Mouse (Mus musculus): ENCODE data around the gene Nemf. TPM values are rescaled to one million over a fixed set of nuclear protein-coding genes. Genes with fewer than 3 reads are reported as not detected.
"Not testable (repeated sequence)": the region's sequence is repeated elsewhere in the genome, so short reads cannot be mapped to it uniquely, and the experiment has no call there.

The Nemf gene
- polyA plus RNA-seq, 1 experiment, result 9.2 TPM

DNA sequence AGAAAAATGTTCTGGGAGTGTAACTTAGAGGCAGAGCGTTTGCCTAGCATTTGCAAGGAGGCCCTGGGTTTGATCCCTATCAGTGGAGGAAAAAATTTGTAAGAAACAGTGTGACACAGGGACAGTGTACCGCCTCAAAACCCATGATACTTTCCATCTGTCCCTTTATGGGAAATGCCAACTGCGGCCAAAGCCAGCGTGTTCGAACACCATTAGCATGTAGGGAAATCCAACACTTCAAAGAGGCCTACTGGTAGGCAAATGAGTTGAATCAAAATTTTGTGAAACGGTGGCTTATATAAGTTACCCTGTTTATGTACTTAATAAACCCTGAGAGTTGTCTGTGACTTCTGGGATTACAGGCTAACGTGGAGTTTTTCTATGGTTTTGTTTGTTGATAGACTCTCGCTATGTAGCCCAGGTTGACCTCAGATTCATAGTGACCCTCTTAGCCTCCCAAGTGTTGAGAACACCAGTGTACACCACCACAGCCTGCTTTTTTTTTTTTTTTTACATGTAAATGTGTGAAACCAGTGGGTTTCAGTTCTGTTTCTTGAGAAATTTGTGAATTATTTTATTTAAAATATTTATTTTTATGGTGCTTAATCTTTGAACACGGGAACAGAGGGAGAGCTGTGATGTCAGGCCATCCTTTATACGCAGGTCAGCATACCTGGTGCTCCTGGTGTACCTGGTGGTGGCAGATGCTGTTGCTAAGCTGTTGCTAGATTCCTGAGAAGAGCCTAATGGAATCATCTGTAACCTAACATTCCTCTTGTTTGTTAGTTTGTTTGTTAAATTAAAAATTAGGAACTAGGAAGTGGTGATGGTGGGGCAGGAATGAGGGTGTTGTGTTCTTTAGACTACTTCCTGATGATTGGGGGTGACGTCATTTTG is 21.8 kb upstream of the Nemf start:
- TF ChIP-seq POLR2A (IDR thresholded peaks at IDR 0.05; ENCODE audit: control insufficient read depth, low read depth, low read length), result no peak; the same call in 1 of the 2 replicates
- TF ChIP-seq CTCF (IDR thresholded peaks at IDR 0.05; ENCODE audit: control insufficient read depth, insufficient read depth, insufficient replicate concordance, low read depth, low read length), result no peak
- H3K27ac ChIP-seq (ENCODE audit: control insufficient read depth, insufficient read depth, low read depth, low read length), result peak overlapping the region; percentile 61; the same call in 1 of the 2 replicates
- no peaks in the 10 kb centered on the region for H3K27me3 ChIP-seq (ENCODE audit: control insufficient read depth, insufficient read depth, low read length)
- no peaks in the 10 kb centered on the region for H3K36me3 ChIP-seq (ENCODE audit: control insufficient read depth, insufficient read depth, low read length)
- H3K4me3 ChIP-seq (ENCODE audit: control insufficient read depth, low read depth, low read length), result peak overlapping the region; percentile 70
- peaks cover 7% of the 10 kb centered on the region for H3K4me1 ChIP-seq (ENCODE audit: control insufficient read depth, insufficient read depth, low read length)

GRCm38 (mm10) chr12:69377636-69378035 is 20.7 kb upstream of the Nemf start:
- not testable (repeated sequence) for H3K36me3 ChIP-seq (ENCODE audit: control insufficient read depth, insufficient read depth, low read length); H3K27me3 ChIP-seq (ENCODE audit: control insufficient read depth, insufficient read depth, low read length); H3K27ac ChIP-seq (ENCODE audit: control insufficient read depth, insufficient read depth, low read depth, low read length)
- Histone ChIP-seq H3K4me3 (ENCODE audit: control insufficient read depth, low read depth, low read length) (peak overlapping the region; percentile 3; the same call in 1 of the 2 replicates), H3K4me1 (ENCODE audit: control insufficient read depth, insufficient read depth, low read length) (peaks cover 14% of the 10 kb centered on the region)

- H3K27me3 ChIP-seq (ENCODE audit: control insufficient read depth, insufficient read depth, low read length), result no peaks in the 10 kb centered on the region
- no peak for TF ChIP-seq CTCF (IDR thresholded peaks at IDR 0.05; ENCODE audit: control insufficient read depth, insufficient read depth, insufficient replicate concordance, low read depth, low read length)
- no peak for TF ChIP-seq POLR2A (IDR thresholded peaks at IDR 0.05; ENCODE audit: control insufficient read depth, low read depth, low read length)
- H3K36me3 ChIP-seq (ENCODE audit: control insufficient read depth, insufficient read depth, low read length), result peaks cover 3% of the 10 kb centered on the region
- no peak overlapping the region for H3K27ac ChIP-seq (ENCODE audit: control insufficient read depth, insufficient read depth, low read depth, low read length)
- peaks cover 14% of the 10 kb centered on the region for H3K4me1 ChIP-seq (ENCODE audit: control insufficient read depth, insufficient read depth, low read length)
- H3K4me3 ChIP-seq (ENCODE audit: control insufficient read depth, low read depth, low read length), result no peak overlapping the region
These were observed 20.2 kb upstream of the Nemf start for GRCm38 (mm10) chr12:69377188-69377587.

GRCm38 (mm10) chr12:69376132-69376531 is 19.2 kb upstream of the Nemf start:
- TF ChIP-seq CTCF (IDR thresholded peaks at IDR 0.05; ENCODE audit: control insufficient read depth, insufficient read depth, insufficient replicate concordance, low read depth, low read length) (no peak), POLR2A (IDR thresholded peaks at IDR 0.05; ENCODE audit: control insufficient read depth, low read depth, low read length) (no peak)
- Histone ChIP-seq H3K27ac (ENCODE audit: control insufficient read depth, insufficient read depth, low read depth, low read length) (no peak overlapping the region), H3K27me3 (ENCODE audit: control insufficient read depth, insufficient read depth, low read length) (no peaks in the 10 kb centered on the region), H3K4me3 (ENCODE audit: control insufficient read depth, low read depth, low read length) (peak overlapping the region; percentile 8), H3K4me1 (ENCODE audit: control insufficient read depth, insufficient read depth, low read length) (peaks cover 14% of the 10 kb centered on the region), H3K36me3 (ENCODE audit: control insufficient read depth, insufficient read depth, low read length) (peaks cover 3% of the 10 kb centered on the region)

DNA sequence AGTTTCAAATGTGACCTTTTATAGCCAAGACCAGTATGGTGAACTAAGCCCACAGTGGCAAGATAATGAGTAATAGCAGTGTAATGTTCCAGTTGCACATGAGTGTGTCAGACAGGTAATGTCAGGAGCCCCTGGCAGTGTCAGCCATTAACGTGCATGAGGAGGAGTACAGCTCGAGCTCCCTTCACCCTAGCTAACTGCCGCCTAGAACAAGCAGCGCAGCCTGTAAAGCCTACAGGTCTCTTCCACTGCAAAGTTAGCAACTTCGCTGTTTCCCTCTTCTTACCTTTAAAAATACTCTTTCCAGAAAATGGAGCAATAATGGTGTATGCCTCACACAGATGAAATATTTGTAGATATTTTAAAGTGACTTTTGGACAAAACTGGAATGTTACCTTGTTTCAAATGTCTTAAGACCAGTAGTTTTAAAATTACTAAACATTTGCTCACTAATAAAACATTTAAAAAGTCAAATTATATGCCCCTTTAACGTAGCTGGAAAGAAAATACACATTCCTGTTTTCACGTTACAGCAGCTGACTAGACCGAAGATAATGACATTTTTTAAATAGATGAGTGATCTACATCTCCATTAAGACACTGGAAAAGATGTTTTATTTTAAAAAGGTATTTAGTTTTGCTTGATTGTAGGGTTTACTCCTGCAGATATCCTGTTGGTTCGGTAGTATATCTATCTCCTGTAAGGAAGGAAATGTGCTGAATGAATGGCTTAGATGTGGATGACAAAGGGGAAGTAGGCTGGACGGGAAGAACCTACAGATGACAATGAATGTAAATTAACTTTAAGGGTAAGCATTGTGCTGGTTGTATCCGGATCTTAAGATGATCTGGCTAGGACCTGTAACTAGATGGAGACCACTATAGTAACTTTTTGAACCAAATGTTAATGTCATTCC is 17.1 kb upstream of the Nemf start:
- Histone ChIP-seq H3K27ac (ENCODE audit: control insufficient read depth, insufficient read depth, low read depth, low read length) (0 out of 2 replicates have a peak overlapping the region, but pooled peaks have one; percentile 3), H3K4me3 (ENCODE audit: control insufficient read depth, low read depth, low read length) (peak overlapping the region; percentile 63), H3K36me3 (ENCODE audit: control insufficient read depth, insufficient read depth, low read length) (peaks cover 3% of the 10 kb centered on the region), H3K27me3 (ENCODE audit: control insufficient read depth, insufficient read depth, low read length) (no peaks in the 10 kb centered on the region), H3K4me1 (ENCODE audit: control insufficient read depth, insufficient read depth, low read length) (peaks cover 11% of the 10 kb centered on the region)
- TF ChIP-seq CTCF (IDR thresholded peaks at IDR 0.05; ENCODE audit: control insufficient read depth, insufficient read depth, insufficient replicate concordance, low read depth, low read length), result no peak
- TF ChIP-seq POLR2A (IDR thresholded peaks at IDR 0.05; ENCODE audit: control insufficient read depth, low read depth, low read length), result no peak

- Histone ChIP-seq H3K4me1 (ENCODE audit: control insufficient read depth, insufficient read depth, low read length) (peaks cover 11% of the 10 kb centered on the region), H3K4me3 (ENCODE audit: control insufficient read depth, low read depth, low read length) (peak overlapping the region; percentile 83), H3K27me3 (ENCODE audit: control insufficient read depth, insufficient read depth, low read length) (no peaks in the 10 kb centered on the region), H3K36me3 (ENCODE audit: control insufficient read depth, insufficient read depth, low read length) (peaks cover 3% of the 10 kb centered on the region), H3K27ac (ENCODE audit: control insufficient read depth, insufficient read depth, low read depth, low read length) (peak overlapping the region; percentile 89)
- TF ChIP-seq POLR2A (IDR thresholded peaks at IDR 0.05; ENCODE audit: control insufficient read depth, low read depth, low read length) (peak; percentile 12; the same call in 1 of the 2 replicates), CTCF (IDR thresholded peaks at IDR 0.05; ENCODE audit: control insufficient read depth, insufficient read depth, insufficient replicate concordance, low read depth, low read length) (no peak)
These were observed 15.9 kb upstream of the Nemf start for GRCm38 (mm10) chr12:69372731-69373331.
